Mouse (Mus musculus): ENCODE results near the gene Rela. TPM values are rescaled to one million over a fixed set of nuclear protein-coding genes. Genes with fewer than 3 reads are reported as not detected.

Rela gene
- polyA plus RNA-seq, 1 experiment from 2014 or later: 28.7 TPM

DNA sequence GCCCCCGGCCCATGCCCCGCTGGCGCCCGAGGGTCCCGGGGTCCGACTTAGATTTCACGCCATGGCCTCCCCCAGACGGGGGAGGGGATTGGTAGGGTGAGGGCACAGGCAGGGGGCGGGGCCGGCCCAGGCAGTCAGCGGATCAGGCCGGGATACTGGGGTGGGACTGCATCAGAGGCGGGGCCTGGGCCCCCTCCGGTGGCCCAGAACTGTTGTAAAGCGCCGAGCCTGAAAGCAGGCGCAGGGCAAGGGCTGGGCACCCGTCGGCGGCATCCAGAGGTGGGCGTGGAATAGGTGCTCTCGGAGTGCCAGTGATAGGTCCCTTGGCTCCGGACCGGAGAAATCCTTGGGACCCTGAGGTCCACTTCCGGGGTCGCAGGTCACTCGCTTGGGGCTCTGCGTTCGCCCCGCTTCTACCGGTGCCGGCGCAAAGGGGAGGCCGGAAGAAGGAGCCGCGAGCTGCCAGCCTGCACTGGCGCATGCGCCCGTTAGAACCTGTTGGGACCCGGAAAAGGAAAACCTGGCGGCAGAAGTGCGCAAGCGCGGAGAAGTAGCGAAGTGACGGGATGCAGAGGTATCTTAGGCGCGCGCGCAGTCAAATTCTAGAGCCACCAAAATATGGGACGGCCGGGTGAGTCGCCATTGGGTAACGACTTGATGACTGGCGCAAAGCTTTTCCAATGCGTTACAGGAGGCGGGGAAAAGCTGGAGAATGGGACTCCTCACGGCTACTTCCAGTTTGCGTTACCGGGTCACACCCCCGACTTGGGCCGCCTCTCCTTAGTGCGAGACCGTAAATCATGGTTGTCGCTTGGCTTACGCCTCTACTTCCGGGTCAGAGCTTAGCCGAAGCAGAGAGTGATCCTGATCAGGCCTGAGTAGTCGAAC lies 51.2 kb downstream of the Rela start, which contains the start of the genes Map3k11 and Pcnx3:
TSS of gene Map3k11 (plus strand) at position 543 of the 888 bp plus-strand sequence.
TSS of gene Pcnx3 (minus strand) at position 709 of the 888 bp plus-strand sequence.
- no peaks in the 10 kb centered on the region for H3K9me3 ChIP-seq (ENCODE audit: control insufficient read depth, low read length)

GRCm38 (mm10) chr19:5689088-5689428 lies 51.8 kb downstream of the Rela start:
- Histone ChIP-seq H3K9ac (ENCODE audit: low read length) (peak overlapping the region; percentile 88), H3K4me2 (replicated peaks; ENCODE audit: low read depth) (peak overlapping the region; percentile 94), H3K4me1 (replicated peaks; ENCODE audit: control insufficient read depth, insufficient read depth) (no peaks in the 10 kb centered on the region; the same call in none of the 2 replicates), H3K9me3 (ENCODE audit: control insufficient read depth, low read length) (no peaks in the 10 kb centered on the region), H3K27ac (replicated peaks) (peak overlapping the region; percentile 96), H3K4me3 (ENCODE audit: low read depth, low read length) (peak overlapping the region; percentile 81), H3K36me3 (ENCODE audit: control insufficient read depth, insufficient read depth, low read length) (peaks cover 22% of the 10 kb centered on the region), H3K27me3 (ENCODE audit: control insufficient read depth, insufficient read depth, low read length) (no peaks in the 10 kb centered on the region)
- under 1% methylated on average over 7 of the region's 7 CpGs for WGBS
- DNase-seq (ENCODE audit: low spot score): no peak
- TF ChIP-seq CTCF (IDR thresholded peaks at IDR 0.05; ENCODE audit: low read depth): no peak
- TF ChIP-seq EP300 (optimal IDR thresholded peaks at IDR 0.05): no peak
- no peak for ATAC-seq (ENCODE audit: low FRiP score, low TSS enrichment)

More for the DNA sequence above, 51.2 kb downstream of the Rela start, which contains the start of the genes Map3k11 and Pcnx3:
- Histone ChIP-seq H3K9ac (ENCODE audit: low read length) (peak within 1 kb of the TSS; percentile 88), H3K36me3 (ENCODE audit: control insufficient read depth, insufficient read depth, low read length) (peaks cover 24% of the 10 kb centered on the region), H3K27ac (replicated peaks) (peak within 1 kb of the TSS; percentile 96), H3K4me1 (replicated peaks; ENCODE audit: control insufficient read depth, insufficient read depth) (no peaks in the 10 kb centered on the region; the same call in none of the 2 replicates), H3K27me3 (ENCODE audit: control insufficient read depth, insufficient read depth, low read length) (no peaks in the 10 kb centered on the region), H3K4me3 (ENCODE audit: low read depth, low read length) (peak within 1 kb of the TSS; percentile 81), H3K4me2 (replicated peaks; ENCODE audit: low read depth) (peak within 1 kb of the TSS; percentile 100)
- TF ChIP-seq CTCF (IDR thresholded peaks at IDR 0.05; ENCODE audit: low read depth) (peak; percentile 43), EP300 (optimal IDR thresholded peaks at IDR 0.05) (no peak)
- under 1% methylated on average over 64 of the region's 69 CpGs for WGBS
- DNase-seq (ENCODE audit: low spot score) (peak; percentile 95), ATAC-seq (ENCODE audit: low FRiP score, low TSS enrichment) (peak; percentile 92)

- Histone ChIP-seq H3K9me3 (ENCODE audit: control insufficient read depth, low read length) (no peaks in the 10 kb centered on the region), H3K4me2 (replicated peaks; ENCODE audit: low read depth) (peak overlapping the region; percentile 94), H3K4me3 (ENCODE audit: low read depth, low read length) (peak overlapping the region; percentile 81)
These were observed 52.5 kb downstream of the Rela start for GRCm38 (mm10) chr19:5689565-5690342.

DNA sequence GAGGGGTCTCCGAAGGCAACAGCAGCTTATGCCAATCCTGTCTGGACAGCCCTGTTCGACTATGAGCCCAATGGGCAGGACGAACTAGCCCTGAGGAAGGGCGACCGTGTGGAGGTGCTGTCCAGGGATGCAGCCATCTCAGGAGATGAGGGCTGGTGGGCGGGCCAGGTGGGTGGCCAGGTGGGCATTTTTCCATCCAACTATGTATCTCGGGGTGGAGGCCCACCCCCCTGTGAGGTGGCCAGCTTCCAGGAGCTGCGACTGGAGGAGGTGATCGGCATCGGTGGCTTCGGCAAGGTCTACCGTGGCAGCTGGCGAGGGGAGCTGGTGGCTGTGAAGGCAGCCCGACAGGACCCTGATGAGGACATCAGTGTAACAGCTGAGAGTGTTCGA lies 53.1 kb downstream of the Rela start:
- Histone ChIP-seq H3K4me1 (replicated peaks; ENCODE audit: control insufficient read depth, insufficient read depth) (no peaks in the 10 kb centered on the region; the same call in none of the 2 replicates), H3K27me3 (ENCODE audit: control insufficient read depth, insufficient read depth, low read length) (no peaks in the 10 kb centered on the region), H3K4me2 (replicated peaks; ENCODE audit: low read depth) (peak overlapping the region; percentile 94), H3K9ac (ENCODE audit: low read length) (peak overlapping the region; percentile 88), H3K9me3 (ENCODE audit: control insufficient read depth, low read length) (no peaks in the 10 kb centered on the region), H3K27ac (replicated peaks) (peak overlapping the region; percentile 96), H3K36me3 (ENCODE audit: control insufficient read depth, insufficient read depth, low read length) (peaks cover 18% of the 10 kb centered on the region), H3K4me3 (ENCODE audit: low read depth, low read length) (peak overlapping the region; percentile 81)
- DNase-seq (ENCODE audit: low spot score) (no peak), ATAC-seq (ENCODE audit: low FRiP score, low TSS enrichment) (no peak)
- no peak for TF ChIP-seq EP300 (optimal IDR thresholded peaks at IDR 0.05)
- TF ChIP-seq CTCF (IDR thresholded peaks at IDR 0.05; ENCODE audit: low read depth): no peak
- 46% methylated on average over 14 of the region's 15 CpGs for WGBS

More at GRCm38 (mm10) chr19:5689565-5690342, 52.5 kb downstream of the Rela start:
- WGBS: 5% methylated on average over 42 of the region's 42 CpGs
- Histone ChIP-seq H3K27me3 (ENCODE audit: control insufficient read depth, insufficient read depth, low read length) (no peaks in the 10 kb centered on the region), H3K36me3 (ENCODE audit: control insufficient read depth, insufficient read depth, low read length) (peaks cover 17% of the 10 kb centered on the region), H3K27ac (replicated peaks) (peak overlapping the region; percentile 96), H3K4me1 (replicated peaks; ENCODE audit: control insufficient read depth, insufficient read depth) (no peaks in the 10 kb centered on the region; the same call in none of the 2 replicates), H3K9ac (ENCODE audit: low read length) (peak overlapping the region; percentile 88)
- peak; percentile 37 for TF ChIP-seq CTCF (IDR thresholded peaks at IDR 0.05; ENCODE audit: low read depth)
- TF ChIP-seq EP300 (optimal IDR thresholded peaks at IDR 0.05): no peak
- DNase-seq (ENCODE audit: low spot score) (peak; percentile 96), ATAC-seq (ENCODE audit: low FRiP score, low TSS enrichment) (peak; percentile 75)

DNA sequence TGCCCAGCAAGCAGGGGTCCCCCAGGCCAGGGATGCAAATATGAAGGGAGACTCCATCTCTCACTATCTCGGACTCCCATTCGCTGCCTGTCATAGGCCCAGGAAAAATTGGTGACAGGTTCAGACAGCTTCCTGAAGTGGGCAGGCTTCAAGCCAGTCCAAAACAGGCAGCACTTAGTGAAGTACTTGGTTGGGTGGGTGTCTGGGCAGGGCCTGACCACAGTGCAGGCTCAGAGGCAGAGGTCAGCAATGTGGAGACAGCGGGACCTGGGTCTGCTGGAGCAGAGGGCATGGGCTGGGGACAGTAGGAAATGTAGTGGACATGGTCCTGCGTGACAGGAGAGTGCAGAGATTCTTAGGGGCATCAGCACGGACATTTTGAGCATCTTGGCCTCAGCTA lies 54.3 kb downstream of the Rela start:
- Histone ChIP-seq H3K4me1 (replicated peaks; ENCODE audit: control insufficient read depth, insufficient read depth) (no peaks in the 10 kb centered on the region; the same call in none of the 2 replicates), H3K9me3 (ENCODE audit: control insufficient read depth, low read length) (no peaks in the 10 kb centered on the region), H3K36me3 (ENCODE audit: control insufficient read depth, insufficient read depth, low read length) (peaks cover 23% of the 10 kb centered on the region), H3K4me2 (replicated peaks; ENCODE audit: low read depth) (peak overlapping the region; percentile 94), H3K27ac (replicated peaks) (peak overlapping the region; percentile 78), H3K9ac (ENCODE audit: low read length) (peak overlapping the region; percentile 88), H3K27me3 (ENCODE audit: control insufficient read depth, insufficient read depth, low read length) (no peaks in the 10 kb centered on the region), H3K4me3 (ENCODE audit: low read depth, low read length) (peak overlapping the region; percentile 81)
- 50% methylated on average over 5 of the region's 5 CpGs for WGBS
- no peak for ATAC-seq (ENCODE audit: low FRiP score, low TSS enrichment)
- no peak for TF ChIP-seq EP300 (optimal IDR thresholded peaks at IDR 0.05)
- no peak for TF ChIP-seq CTCF (IDR thresholded peaks at IDR 0.05; ENCODE audit: low read depth)
- no peak for DNase-seq (ENCODE audit: low spot score)

All from stomach, postnatal 0 days (tissue).